Mouse (Mus musculus) intestine, postnatal 0 days (tissue): ENCODE results near the gene Sec14l3. TPM values are rescaled to one million over a fixed set of nuclear protein-coding genes. Genes with fewer than 3 reads are reported as not detected.

ENCODE experiments used
- ATAC-seq: fragments of 200-750 bp; cut with Nextera tagmentation; 2 replicates; pipeline ENCODE4 v1.8.0; 2017; ENCODE audit warnings: mild to moderate bottlenecking, moderate TSS enrichment, moderate library complexity
- H3K27ac ChIP-seq: fragments of 300-500 bp; sonication (generic); 2 replicates; pipeline ENCODE4 v1.5.1; 2014; ENCODE audit warnings: mild to moderate bottlenecking, low read depth, low read length, moderate library complexity
- H3K27me3 ChIP-seq: fragments of 300-500 bp; sonication (generic); replicated peaks from 2 replicates; pipeline ENCODE4 v1.6.1; 2014; ENCODE audit warnings: low read length, mixed read lengths; ENCODE audit not compliant: control insufficient read depth, insufficient read depth
- H3K36me3 ChIP-seq: fragments of 300-500 bp; sonication (generic); 2 replicates; pipeline ENCODE4 v1.6.1; 2014; ENCODE audit warnings: mild to moderate bottlenecking, moderate library complexity; ENCODE audit not compliant: control insufficient read depth, insufficient read depth
- H3K4me1 ChIP-seq: fragments of 300-500 bp; sonication (generic); replicated peaks from 2 replicates; pipeline ENCODE4 v1.6.1; 2014; ENCODE audit warnings: antibody characterized with exemption, low read length, mixed read lengths; ENCODE audit not compliant: control insufficient read depth, insufficient read depth
- H3K4me2 ChIP-seq: fragments of 300-500 bp; sonication (generic); replicated peaks from 2 replicates; pipeline ENCODE4 v1.6.1; 2014; ENCODE audit warnings: low read depth, mild to moderate bottlenecking, moderate library complexity
- H3K4me3 ChIP-seq: fragments of 300-500 bp; sonication (generic); 2 replicates; pipeline ENCODE4 v1.5.1; 2014; ENCODE audit warnings: low read depth, low read length
- H3K9ac ChIP-seq: fragments of 300-500 bp; sonication (generic); 2 replicates; pipeline ENCODE4 v1.6.1; 2014; ENCODE audit warnings: mild to moderate bottlenecking, low read depth, low read length
- H3K9me3 ChIP-seq: fragments of 300-500 bp; sonication (generic); 2 replicates; pipeline ENCODE4 v1.6.1; 2016; ENCODE audit warnings: mixed run types; ENCODE audit not compliant: control insufficient read depth
- CTCF ChIP-seq: sonication (generic); IDR thresholded peaks from 2 replicates; pipeline ENCODE4 v1.5.1; 2016; ENCODE audit warnings: low read depth, mild to moderate bottlenecking, control low read depth, antibody characterized with exemption, moderate library complexity
- WGBS: fragments of 180-500 bp; shearing (Covaris S2); extraction: QIAGEN DNeasy Blood & Tissue Kit; methylation state at CpG from one replicate; pipeline ENCODE4 v1.1.7; 2014; 5-methylcytosine and 5-hydroxymethylcytosine counted together
- polyA plus RNA-seq: library from polyadenylated mRNA; unstranded; fragments of >200 nt; fragmentation: Nextera tagmentation; extraction: Ambion mirVana; gene quantifications from 2 replicates; pipeline ENCODE4 v1.2.1, GENCODE M21; 2015

Sec14l3 gene
- polyA plus RNA-seq, 1 experiment from 2014 or later, result not detected

DNA sequence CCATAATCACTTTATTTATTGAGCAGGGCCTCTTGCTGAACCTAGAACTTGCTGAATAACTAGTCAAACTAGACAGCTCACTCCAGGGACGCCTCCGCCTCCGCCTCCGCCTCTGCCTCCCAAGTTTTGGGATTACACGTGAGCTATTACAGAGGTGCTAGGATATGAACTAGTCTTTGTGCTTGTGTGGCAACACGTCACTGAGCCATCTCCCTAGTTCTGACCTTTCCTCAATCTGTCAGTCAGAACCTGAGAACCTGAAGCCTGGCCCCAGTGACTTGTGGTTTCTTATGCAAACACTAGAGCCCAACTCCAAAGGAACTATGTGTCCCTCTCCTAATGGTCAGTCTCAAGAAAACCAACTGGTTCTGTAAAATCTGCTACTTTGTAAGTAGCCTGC is 28.7 kb upstream of the Sec14l3 start:
- H3K4me3 ChIP-seq, result no peak overlapping the region
- no peaks in the 10 kb centered on the region for H3K36me3 ChIP-seq
- no peak overlapping the region for H3K9ac ChIP-seq
- ATAC-seq, result no peak
- H3K27me3 ChIP-seq, result no peaks in the 10 kb centered on the region
- H3K27ac ChIP-seq, result no peak overlapping the region
- TF ChIP-seq CTCF, result no peak
- no peaks in the 10 kb centered on the region for H3K9me3 ChIP-seq
- 69% methylated on average over 6 of the region's 6 CpGs for WGBS
- no peaks in the 10 kb centered on the region for H3K4me1 ChIP-seq
- H3K4me2 ChIP-seq, result no peak overlapping the region

DNA sequence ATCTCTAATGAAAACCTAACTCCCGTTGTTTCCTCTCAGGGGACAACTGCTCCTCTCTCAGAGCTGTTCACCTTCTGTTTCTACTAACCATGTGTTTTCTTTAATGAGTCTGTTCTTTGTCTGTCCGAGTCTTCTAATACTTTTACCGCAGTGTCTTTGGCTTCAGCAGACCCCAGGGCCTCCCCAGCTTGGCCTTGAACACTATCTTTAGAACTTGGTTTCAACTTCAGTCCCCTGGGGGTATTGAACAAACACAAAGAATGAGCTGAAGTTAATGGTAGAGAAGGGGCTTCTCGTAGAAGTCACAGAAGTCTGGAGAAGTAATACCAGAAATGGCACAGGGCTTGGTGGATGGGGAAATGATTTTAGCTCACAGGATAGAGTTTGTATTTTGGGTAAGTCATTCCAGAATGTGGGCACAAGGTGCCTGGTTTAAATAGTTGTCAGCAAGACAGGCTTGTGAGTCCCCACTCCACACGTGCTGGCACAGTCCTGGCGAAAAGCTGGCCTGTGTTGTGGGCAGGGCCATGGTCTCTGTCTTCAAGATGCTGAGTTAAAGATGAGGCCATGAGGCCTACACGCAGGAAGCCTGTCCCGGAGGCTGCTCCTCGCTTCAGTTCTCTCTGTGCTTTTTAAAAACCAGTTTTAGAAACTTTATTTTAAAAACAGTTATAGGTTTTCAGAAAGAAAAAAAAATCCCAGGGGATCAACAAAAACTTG is 28.1 kb upstream of the Sec14l3 start:
- WGBS, result 65% methylated on average over 9 of the region's 9 CpGs
- Histone ChIP-seq H3K9me3 (no peaks in the 10 kb centered on the region), H3K27ac (no peak overlapping the region)

DNA sequence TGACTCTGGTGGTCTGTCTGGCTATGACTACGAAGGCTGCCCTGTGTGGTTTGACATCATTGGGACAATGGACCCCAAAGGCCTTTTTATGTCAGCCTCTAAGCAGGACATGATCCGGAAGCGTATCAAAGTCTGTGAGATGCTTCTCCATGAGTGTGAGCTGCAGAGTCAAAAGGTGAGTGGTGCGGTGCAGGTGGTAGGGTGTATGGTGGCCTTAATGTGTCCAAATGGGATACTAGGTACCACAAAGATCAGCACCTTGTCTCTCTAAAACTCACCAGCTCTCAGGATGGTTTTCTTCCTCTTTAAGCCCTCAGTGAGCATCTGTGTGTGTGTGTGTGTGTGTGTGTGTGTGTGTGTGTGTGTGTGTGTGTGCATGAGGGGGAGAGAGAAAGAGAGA is 24.7 kb upstream of the Sec14l3 start:
- Histone ChIP-seq H3K4me1 (no peaks in the 10 kb centered on the region), H3K4me2 (no peak overlapping the region), H3K36me3 (no peaks in the 10 kb centered on the region), H3K27me3 (no peaks in the 10 kb centered on the region), H3K9me3 (no peaks in the 10 kb centered on the region), H3K9ac (no peak overlapping the region), H3K27ac (no peak overlapping the region), H3K4me3 (no peak overlapping the region)
- TF ChIP-seq CTCF, result no peak
- WGBS, result 91% methylated on average over 4 of the region's 4 CpGs
- ATAC-seq, result no peak

More for the DNA sequence above, 28.1 kb upstream of the Sec14l3 start:
- H3K4me3 ChIP-seq, result no peak overlapping the region
- no peak for TF ChIP-seq CTCF
- H3K9ac ChIP-seq, result no peak overlapping the region
- no peaks in the 10 kb centered on the region for H3K27me3 ChIP-seq
- no peaks in the 10 kb centered on the region for H3K36me3 ChIP-seq
- no peak for ATAC-seq
- H3K4me2 ChIP-seq, result no peak overlapping the region
- no peaks in the 10 kb centered on the region for H3K4me1 ChIP-seq

DNA sequence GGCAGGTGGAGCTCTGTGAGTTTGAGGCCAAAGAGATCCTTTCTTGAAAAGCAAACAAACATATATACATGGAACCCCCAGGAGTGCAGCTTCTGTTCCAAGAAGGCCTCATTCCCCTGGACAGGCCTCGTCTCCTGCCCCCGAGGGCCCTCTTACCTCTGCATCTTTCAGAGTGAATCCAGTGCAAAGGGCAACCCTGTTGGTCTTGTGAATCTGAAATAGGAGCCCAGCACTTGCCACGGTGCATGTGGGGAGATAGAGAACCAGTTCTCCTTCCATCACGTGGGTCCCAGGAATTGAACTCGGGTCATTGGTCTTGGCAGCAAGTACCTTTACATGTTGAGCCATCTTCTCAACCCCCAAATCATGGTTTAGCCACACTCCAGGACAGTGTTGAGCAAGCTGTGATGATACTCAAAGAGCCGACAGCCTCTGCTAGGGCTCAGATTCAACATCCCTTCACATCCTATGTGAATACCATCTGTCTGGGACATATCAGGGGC is 23.5 kb upstream of the Sec14l3 start:
- no peak overlapping the region for H3K27ac ChIP-seq
- no peaks in the 10 kb centered on the region for H3K9me3 ChIP-seq
- TF ChIP-seq CTCF, result no peak
- H3K4me2 ChIP-seq, result no peak overlapping the region
- H3K4me1 ChIP-seq, result no peaks in the 10 kb centered on the region
- no peaks in the 10 kb centered on the region for H3K36me3 ChIP-seq
- ATAC-seq, result no peak
- no peaks in the 10 kb centered on the region for H3K27me3 ChIP-seq
- no peak overlapping the region for H3K9ac ChIP-seq
- WGBS, result 85% methylated on average over 6 of the region's 6 CpGs
- H3K4me3 ChIP-seq, result no peak overlapping the region

DNA sequence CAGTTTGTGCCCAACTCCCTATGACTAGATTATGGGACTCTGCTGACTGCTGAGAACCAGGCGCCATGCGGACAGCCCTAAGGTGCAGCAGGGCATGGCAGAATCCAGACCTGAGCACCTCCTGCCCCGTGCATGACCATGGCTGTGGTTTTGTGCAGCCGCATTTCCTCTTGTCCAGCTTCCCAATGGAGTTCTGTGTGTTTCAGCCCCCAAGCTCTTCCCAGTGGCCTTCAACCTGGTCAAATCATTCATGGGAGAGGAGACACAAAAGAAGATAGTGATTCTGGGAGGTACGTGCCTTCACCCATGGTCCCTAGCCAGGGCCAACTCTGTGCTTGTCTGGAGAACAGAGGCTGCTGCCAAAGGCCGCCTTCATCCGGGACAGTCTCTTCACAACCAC is 21.6 kb upstream of the Sec14l3 start:
- no peaks in the 10 kb centered on the region for H3K27me3 ChIP-seq
- no peak for ATAC-seq
- H3K4me2 ChIP-seq, result no peak overlapping the region
- no peaks in the 10 kb centered on the region for H3K36me3 ChIP-seq
- TF ChIP-seq CTCF, result no peak
- no peak overlapping the region for H3K27ac ChIP-seq
- no peak overlapping the region for H3K9ac ChIP-seq
- no peak overlapping the region for H3K4me3 ChIP-seq
- 94% methylated on average over 7 of the region's 7 CpGs for WGBS
- H3K4me1 ChIP-seq, result no peaks in the 10 kb centered on the region
- no peaks in the 10 kb centered on the region for H3K9me3 ChIP-seq

DNA sequence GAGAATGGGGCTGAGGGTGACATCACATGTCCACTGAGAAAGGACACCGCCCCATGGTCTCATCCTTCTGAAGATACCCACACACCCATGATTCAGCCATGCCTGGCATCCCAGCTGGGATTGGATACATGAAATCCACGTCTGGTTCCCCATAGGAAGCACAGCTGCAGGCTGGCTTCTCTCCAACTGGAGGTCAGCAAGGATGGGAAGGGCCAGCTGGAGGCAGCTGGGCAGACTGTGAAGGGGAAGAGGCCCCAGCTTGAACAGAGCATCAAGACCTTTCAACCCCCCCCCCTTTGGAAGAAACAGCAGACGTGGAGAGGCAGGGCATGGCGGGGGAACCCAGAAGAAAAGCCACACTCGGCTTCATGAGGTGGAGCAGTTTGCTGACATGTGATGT is 18.1 kb upstream of the Sec14l3 start:
- no peaks in the 10 kb centered on the region for H3K27me3 ChIP-seq
- no peak overlapping the region for H3K27ac ChIP-seq
- H3K36me3 ChIP-seq, result no peaks in the 10 kb centered on the region
- H3K4me2 ChIP-seq, result no peak overlapping the region
- WGBS, result 55% methylated on average over 5 of the region's 5 CpGs
- H3K9me3 ChIP-seq, result no peaks in the 10 kb centered on the region
- H3K4me3 ChIP-seq, result no peak overlapping the region
- no peak for TF ChIP-seq CTCF
- no peak overlapping the region for H3K9ac ChIP-seq
- H3K4me1 ChIP-seq, result no peaks in the 10 kb centered on the region
- ATAC-seq, result no peak

DNA sequence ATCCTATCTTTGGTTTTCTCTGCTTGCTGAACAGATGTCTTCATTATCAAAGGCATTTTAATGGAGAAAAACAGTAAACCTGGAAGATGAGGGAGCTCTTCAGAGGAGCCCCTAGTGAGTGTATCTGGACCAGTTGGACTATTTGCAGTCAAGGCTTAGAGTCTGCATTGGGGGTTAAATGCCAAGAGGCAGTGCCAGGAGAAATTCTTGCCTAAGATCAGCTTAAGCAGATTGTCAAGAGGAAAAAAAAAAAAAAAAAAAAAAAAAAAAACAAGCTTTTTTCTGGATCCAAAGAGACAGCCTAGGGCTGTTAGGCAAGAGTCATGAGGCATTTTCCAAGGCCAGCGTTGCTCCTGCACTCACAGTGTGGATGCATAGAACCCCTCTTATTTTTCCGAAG is 16.9 kb upstream of the Sec14l3 start:
- no peaks in the 10 kb centered on the region for H3K9me3 ChIP-seq
- H3K4me3 ChIP-seq, result no peak overlapping the region
- no peak overlapping the region for H3K4me2 ChIP-seq
- no peak overlapping the region for H3K27ac ChIP-seq
- H3K36me3 ChIP-seq, result no peaks in the 10 kb centered on the region
- 91% methylated on average over 2 of the region's 2 CpGs for WGBS
- H3K9ac ChIP-seq, result no peak overlapping the region
- H3K27me3 ChIP-seq, result no peaks in the 10 kb centered on the region
- H3K4me1 ChIP-seq, result no peaks in the 10 kb centered on the region
- ATAC-seq, result no peak
- no peak for TF ChIP-seq CTCF
